Mouse (Mus musculus) CD4-positive, CD25-positive, alpha-beta regulatory T cell, adult 2 months (primary cell): ENCODE results near the gene Gm21188.
"Not testable (repeated sequence)": the region's sequence is repeated elsewhere in the genome, so short reads cannot be mapped to it uniquely, and the experiment has no call there.

Experiments
- DNase-seq: peaks from one replicate; pipeline ENCODE4 v3.0.0-alpha.2; 2012; ENCODE audit warnings: low read depth, low spot score

The Gm21188 gene

GRCm38 (mm10) chr13:120026911-120027310, 25.1 kb downstream of the Gm21188 start, which contains the start of gene Gm36079:
Gene Gm36079 (minus strand): TSS chr13:120027011.
- DNase-seq = not testable (repeated sequence)

GRCm38 (mm10) chr13:120026373-120026772, 25.6 kb downstream of the Gm21188 start:
- not testable (repeated sequence) for DNase-seq

GRCm38 (mm10) chr13:120025576-120025975, 26.4 kb downstream of the Gm21188 start:
- not testable (repeated sequence) for DNase-seq

GRCm38 (mm10) chr13:120025004-120025403, 27.0 kb downstream of the Gm21188 start:
- not testable (repeated sequence) for DNase-seq

- not testable (repeated sequence) for DNase-seq
Measured at GRCm38 (mm10) chr13:120024581-120024980, 27.4 kb downstream of the Gm21188 start.

GRCm38 (mm10) chr13:120021477-120021876, 30.5 kb downstream of the Gm21188 start:
- DNase-seq = not testable (repeated sequence)

- not testable (repeated sequence) for DNase-seq
Measured at GRCm38 (mm10) chr13:120015348-120016007, 36.5 kb downstream of the Gm21188 start.

- DNase-seq = not testable (repeated sequence)
Measured at GRCm38 (mm10) chr13:120013962-120014361, 38.0 kb downstream of the Gm21188 start.

GRCm38 (mm10) chr13:120013544-120013943, 38.5 kb downstream of the Gm21188 start:
- not testable (repeated sequence) for DNase-seq

GRCm38 (mm10) chr13:120010068-120010467, 41.9 kb downstream of the Gm21188 start:
- DNase-seq = not testable (repeated sequence)

- DNase-seq = not testable (repeated sequence)
Measured at GRCm38 (mm10) chr13:119999215-119999614, 52.8 kb downstream of the Gm21188 start.

- DNase-seq = not testable (repeated sequence)
Measured at GRCm38 (mm10) chr13:119998442-119999086, 53.4 kb downstream of the Gm21188 start.

GRCm38 (mm10) chr13:119991917-119992496, 60.0 kb downstream of the Gm21188 start:
- DNase-seq = not testable (repeated sequence)

- DNase-seq = not testable (repeated sequence)
Measured at GRCm38 (mm10) chr13:119991264-119991663, 60.7 kb downstream of the Gm21188 start.
